Mouse (Mus musculus): ENCODE measurements around the gene Cnksr3.

- TF ChIP-seq CTCF (IDR thresholded peaks at IDR 0.05; ENCODE audit: control insufficient read depth, insufficient read depth, insufficient replicate concordance, low read depth, low read length) (no peak), POLR2A (IDR thresholded peaks at IDR 0.05; ENCODE audit: control insufficient read depth, low read depth, low read length) (no peak)
These were observed 91.8 kb downstream of the Cnksr3 start for GRCm38 (mm10) chr10:7120206-7120605.
